Mouse (Mus musculus): ENCODE measurements around the gene Tenm3. TPM values are rescaled to one million over a fixed set of nuclear protein-coding genes. Genes with fewer than 3 reads are reported as not detected.
A peak's percentile ranks its signal among the peaks of the same experiment; 100 is the strongest.
"Not testable (repeated sequence)": the region's sequence is repeated elsewhere in the genome, so short reads cannot be mapped to it uniquely, and the experiment has no call there.

Tenm3 gene
- total RNA-seq, 2 experiments from 2014 or later, result 122 to 147 TPM

- no peak for DNase-seq (ENCODE audit: low spot score in 2 of 2)
Measured at GRCm38 (mm10) chr8:48214386-48214785, 629.4 kb downstream of the Tenm3 start.

GRCm38 (mm10) chr8:48211931-48212330 is 631.8 kb downstream of the Tenm3 start:
- DNase-seq (ENCODE audit: low spot score in 2 of 2), result no peak

GRCm38 (mm10) chr8:48207567-48207966 is 636.2 kb downstream of the Tenm3 start:
- DNase-seq (ENCODE audit: low spot score in 2 of 2), result peak in 1 of 2 experiments; percentile 34

GRCm38 (mm10) chr8:48206922-48207321 is 636.8 kb downstream of the Tenm3 start:
- DNase-seq (ENCODE audit: low spot score in 2 of 2), result peak; percentile 50 to 59

GRCm38 (mm10) chr8:48204838-48205345 is 638.9 kb downstream of the Tenm3 start:
- no peak for DNase-seq (ENCODE audit: low spot score in 2 of 2)

GRCm38 (mm10) chr8:48204114-48204837 is 639.5 kb downstream of the Tenm3 start:
- peak; percentile 47 for DNase-seq (ENCODE audit: low spot score in 2 of 2)

GRCm38 (mm10) chr8:48203611-48204010 is 640.1 kb downstream of the Tenm3 start:
- no peak for DNase-seq (ENCODE audit: low spot score in 2 of 2)

- DNase-seq (ENCODE audit: low spot score in 2 of 2), result no peak
Measured at GRCm38 (mm10) chr8:48203161-48203560, 640.6 kb downstream of the Tenm3 start.

- no peak for DNase-seq (ENCODE audit: low spot score in 2 of 2)
Measured at GRCm38 (mm10) chr8:48202632-48203031, 641.1 kb downstream of the Tenm3 start.

GRCm38 (mm10) chr8:48199171-48199570 is 644.6 kb downstream of the Tenm3 start:
- peak in 1 of 2 experiments; percentile 26 for DNase-seq (ENCODE audit: low spot score in 2 of 2)

GRCm38 (mm10) chr8:48195971-48196370 is 647.8 kb downstream of the Tenm3 start:
- no peak for DNase-seq (ENCODE audit: low spot score in 2 of 2)

- DNase-seq (ENCODE audit: low spot score in 2 of 2), result no peak
Measured at GRCm38 (mm10) chr8:48188586-48188985, 655.2 kb downstream of the Tenm3 start.

- DNase-seq (ENCODE audit: low spot score in 2 of 2), result no peak
Measured at GRCm38 (mm10) chr8:48183758-48184157, 660.0 kb downstream of the Tenm3 start.

GRCm38 (mm10) chr8:48181000-48181399 is 662.8 kb downstream of the Tenm3 start:
- DNase-seq (ENCODE audit: low spot score in 2 of 2), result no peak

- not testable (repeated sequence) for DNase-seq (ENCODE audit: low spot score in 2 of 2)
Measured at GRCm38 (mm10) chr8:48180146-48180545, 663.6 kb downstream of the Tenm3 start.

- DNase-seq (ENCODE audit: low spot score in 2 of 2), result no peak
Measured at GRCm38 (mm10) chr8:48178993-48179392, 664.8 kb downstream of the Tenm3 start.

- no peak for DNase-seq (ENCODE audit: low spot score in 2 of 2)
Measured at GRCm38 (mm10) chr8:48177876-48178275, 665.9 kb downstream of the Tenm3 start.
